Mouse (Mus musculus): ENCODE data around the gene Dhdds. TPM values are rescaled to one million over a fixed set of nuclear protein-coding genes. Genes with fewer than 3 reads are reported as not detected.
A peak's percentile ranks its signal among the peaks of the same experiment; 100 is the strongest.
"Not testable (repeated sequence)": the region's sequence is repeated elsewhere in the genome, so short reads cannot be mapped to it uniquely, and the experiment has no call there.

Gene Dhdds
- total RNA-seq, 2 experiments from 2014 or later, result 10.8 to 11.6 TPM

DNA sequence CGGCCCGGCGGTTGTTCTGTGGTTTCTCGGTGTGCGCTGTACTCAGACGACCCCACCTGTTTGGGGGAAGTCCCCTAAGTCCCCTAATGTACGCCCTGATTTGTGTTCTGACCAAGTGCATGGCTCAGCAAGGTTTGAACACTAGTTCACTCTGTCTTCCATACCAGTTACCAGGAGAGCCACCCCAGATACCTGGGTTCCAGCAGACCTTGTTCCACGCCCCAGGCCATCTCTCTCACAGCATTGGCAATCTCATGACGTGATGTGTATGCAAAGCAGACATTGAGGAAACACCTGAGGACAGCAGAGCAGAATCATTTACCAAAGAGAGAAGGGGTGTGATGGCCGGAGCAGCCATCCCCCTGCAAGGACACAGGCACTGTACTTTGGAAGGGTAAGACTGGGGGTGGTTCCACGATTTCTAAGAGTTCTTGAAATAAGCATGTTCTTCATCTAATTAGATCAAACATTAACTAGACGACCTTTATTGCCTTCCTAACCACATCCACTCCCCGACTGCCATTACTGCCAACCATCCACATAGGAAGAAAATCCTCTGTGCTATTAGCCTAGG is 9.5 kb downstream of the Dhdds start:
- Histone ChIP-seq H3K27ac (no peak overlapping the region), H3K4me3 (no peak overlapping the region)
- DNase-seq, result no peak
- TF ChIP-seq CTCF (IDR thresholded peaks at IDR 0.05), result no peak
- intact Hi-C loops (cut with DNase I), result no loop called here

- H3K4me3 ChIP-seq, result no peak overlapping the region
- intact Hi-C loops (cut with DNase I), result no loop called here
- TF ChIP-seq CTCF (IDR thresholded peaks at IDR 0.05), result peak; percentile 34
- H3K27ac ChIP-seq, result no peak overlapping the region
- no peak for DNase-seq
Measured at GRCm38 (mm10) chr4:133990035-133990434, 10.7 kb downstream of the Dhdds start.

DNA sequence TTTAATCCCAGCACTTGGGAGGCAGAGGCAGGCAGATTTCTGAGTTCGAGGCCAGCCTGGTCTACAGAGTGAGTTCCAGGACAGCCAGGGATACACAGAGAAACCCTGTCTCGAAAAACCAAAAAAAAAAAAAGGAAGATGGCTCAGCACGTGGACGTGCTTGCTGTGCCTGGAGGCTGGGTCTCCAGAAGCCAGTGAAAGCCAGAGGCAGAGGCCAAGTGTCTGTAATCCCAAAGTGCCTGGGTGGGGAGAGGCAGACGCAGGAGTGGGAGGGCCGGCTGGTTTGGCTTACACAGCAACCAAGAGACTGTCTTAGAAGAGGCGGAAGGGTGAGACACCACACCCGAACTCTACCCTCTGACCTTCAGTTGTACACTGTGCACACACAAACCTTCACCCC is 12.4 kb downstream of the Dhdds start:
- intact Hi-C loops (cut with DNase I); H3K4me3 ChIP-seq; H3K27ac ChIP-seq; DNase-seq: not testable (repeated sequence)

DNA sequence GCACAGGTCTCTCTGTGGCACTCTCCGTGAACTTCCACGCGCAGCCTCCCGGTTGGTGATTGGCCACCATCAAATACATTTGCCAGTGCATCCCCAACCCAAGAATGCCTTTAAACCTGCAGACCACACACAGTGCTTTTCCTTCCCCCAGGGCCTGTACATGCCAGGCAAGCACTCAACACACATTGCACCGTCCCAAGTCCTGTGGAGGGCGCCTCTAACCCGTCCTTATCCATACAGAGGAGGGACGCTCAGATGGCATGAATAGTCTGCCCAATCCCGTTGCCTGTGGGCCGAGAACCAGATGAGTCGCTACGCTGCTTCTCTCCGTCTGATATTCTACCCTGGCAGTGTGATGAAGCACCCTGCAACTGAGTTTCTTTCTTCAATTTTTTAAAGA is 17.8 kb downstream of the Dhdds start:
- TF ChIP-seq CTCF (IDR thresholded peaks at IDR 0.05), result no peak
- Histone ChIP-seq H3K4me3 (no peak overlapping the region), H3K27ac (no peak overlapping the region)
- no peak for DNase-seq
- intact Hi-C loops (cut with DNase I), result no loop called here

DNA sequence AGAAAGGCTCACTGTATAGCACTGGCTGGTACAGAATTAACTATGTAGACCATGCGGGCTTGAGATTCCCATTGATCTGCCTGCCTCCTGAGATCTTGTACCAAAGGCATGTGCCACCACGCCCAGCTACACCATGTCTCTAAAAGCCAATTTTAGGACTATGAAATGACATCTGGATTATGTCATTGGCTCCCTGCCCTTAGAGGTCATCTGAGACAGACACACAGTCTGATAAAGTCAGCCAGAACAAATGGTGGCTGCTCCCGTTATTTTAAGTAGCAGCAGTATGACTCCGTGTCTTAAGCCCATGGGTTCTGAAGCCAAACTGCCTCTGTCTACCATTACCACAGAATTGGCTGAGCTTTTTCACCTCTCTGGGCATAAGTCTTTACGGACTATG is 20.2 kb downstream of the Dhdds start:
- DNase-seq, result peak; percentile 39
- no peak for TF ChIP-seq CTCF (IDR thresholded peaks at IDR 0.05)
- peak overlapping the region; percentile 43 for H3K27ac ChIP-seq
- intact Hi-C loops (cut with DNase I), result no loop called here
- H3K4me3 ChIP-seq, result no peak overlapping the region

DNA sequence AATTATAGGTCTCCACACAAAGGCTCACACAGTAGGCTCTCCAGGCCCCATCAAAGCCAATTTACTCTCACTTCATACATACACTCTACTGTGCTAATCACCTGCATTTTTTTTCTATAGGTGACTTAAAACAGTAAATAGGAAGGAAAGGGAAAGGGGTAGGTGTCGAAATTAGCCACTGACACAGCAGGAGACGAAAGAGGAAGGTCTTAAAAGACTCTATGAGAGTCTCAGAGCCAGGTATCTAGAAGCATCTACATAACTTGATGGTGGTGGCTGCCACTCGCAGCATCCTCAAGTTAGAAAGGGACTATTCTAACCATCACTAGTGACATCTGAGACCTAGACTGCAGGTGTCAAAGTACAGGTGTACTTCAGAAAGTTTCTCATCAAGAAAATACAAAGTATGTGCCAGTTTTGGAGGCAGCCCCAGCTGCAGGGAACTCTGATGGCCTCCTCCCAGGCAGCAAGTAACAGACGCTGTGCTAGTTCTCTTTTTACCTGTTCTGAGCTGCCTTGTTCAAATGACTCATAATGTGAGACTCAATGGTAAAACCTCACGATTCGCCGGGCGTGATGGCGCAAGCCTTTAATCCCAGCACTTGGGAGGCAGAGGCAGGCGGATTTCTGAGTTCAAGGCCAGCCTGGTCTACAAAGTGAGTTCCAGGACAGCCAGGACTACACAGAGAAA is 22.6 kb downstream of the Dhdds start:
- no peak for TF ChIP-seq CTCF (IDR thresholded peaks at IDR 0.05)
- Histone ChIP-seq H3K4me3 (no peak overlapping the region), H3K27ac (no peak overlapping the region)
- DNase-seq, result no peak
- intact Hi-C loops (cut with DNase I), result no loop called here

- no peak for DNase-seq
- no peak overlapping the region for H3K4me3 ChIP-seq
- no peak for TF ChIP-seq CTCF (IDR thresholded peaks at IDR 0.05)
- H3K27ac ChIP-seq, result no peak overlapping the region
- intact Hi-C loops (cut with DNase I), result no loop called here
Measured at GRCm38 (mm10) chr4:133971741-133972140, 29.0 kb downstream of the Dhdds start.

GRCm38 (mm10) chr4:133970876-133971275 is 29.8 kb downstream of the Dhdds start:
- intact Hi-C loops (cut with DNase I), result no loop called here
- DNase-seq, result peak; percentile 40

GRCm38 (mm10) chr4:133970196-133970595 is 30.5 kb downstream of the Dhdds start:
- intact Hi-C loops (cut with DNase I), result no loop called here
- Histone ChIP-seq H3K4me3 (no peak overlapping the region), H3K27ac (no peak overlapping the region)
- no peak for TF ChIP-seq CTCF (IDR thresholded peaks at IDR 0.05)
- DNase-seq, result peak; percentile 34

More at GRCm38 (mm10) chr4:133970876-133971275, 29.8 kb downstream of the Dhdds start:
- H3K27ac ChIP-seq, result no peak overlapping the region
- no peak for TF ChIP-seq CTCF (IDR thresholded peaks at IDR 0.05)
- no peak overlapping the region for H3K4me3 ChIP-seq

GRCm38 (mm10) chr4:133969114-133969770 is 31.5 kb downstream of the Dhdds start:
- intact Hi-C loops (cut with DNase I), result loop anchor here (5.0 kb wide), 1 partner anchor 33 kb away; the partner anchor contains the start of gene Dhdds
- H3K4me3 ChIP-seq, result no peak overlapping the region

DNA sequence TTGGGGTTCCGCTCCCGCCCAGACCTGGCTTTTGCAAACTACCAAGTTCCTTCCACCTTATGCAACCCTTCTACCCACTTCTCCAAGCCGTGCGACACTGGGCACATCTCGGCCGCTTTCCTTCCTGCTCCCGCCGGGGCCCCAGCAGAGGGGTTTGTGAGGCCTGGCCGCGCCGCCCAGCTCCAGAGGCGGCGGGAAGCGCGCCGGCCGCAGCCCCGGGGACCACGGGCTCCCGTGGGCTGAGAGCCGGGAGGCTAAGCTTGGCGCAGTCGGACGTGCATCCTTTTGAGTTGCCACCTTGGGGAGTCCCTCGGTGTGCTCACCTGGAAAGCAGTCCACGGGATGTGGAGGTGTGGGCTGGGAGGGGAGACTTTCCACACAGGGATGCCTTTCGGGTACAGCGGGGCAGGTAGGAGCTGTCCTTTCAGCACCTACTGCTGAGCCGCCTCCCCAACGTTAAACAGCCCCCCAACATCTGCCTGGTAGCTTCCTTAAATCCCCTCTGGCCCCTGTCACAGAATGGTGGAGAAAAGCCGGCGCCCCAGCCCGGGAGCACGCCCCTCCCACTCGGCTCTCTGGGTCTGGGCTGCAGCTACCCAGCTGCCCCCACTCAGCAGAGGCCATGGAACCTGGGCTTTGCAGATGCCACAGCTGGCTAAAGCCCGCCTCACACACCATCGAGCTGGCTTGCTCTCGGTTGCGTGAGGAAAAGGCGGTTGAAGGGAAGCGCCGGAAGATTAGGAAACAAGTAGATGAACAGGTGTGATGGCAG is 32.4 kb downstream of the Dhdds start, which contains the start of gene Hmgn2:
Gene Hmgn2 (minus strand): TSS at position 501 of the 772 bp plus-strand sequence.
- H3K4me3 ChIP-seq, result peak within 1 kb of the TSS; percentile 96
- peak within 1 kb of the TSS; percentile 95 for H3K27ac ChIP-seq
- TF ChIP-seq CTCF (IDR thresholded peaks at IDR 0.05), result no peak
- intact Hi-C loops (cut with DNase I), result loop anchor here (5.0 kb wide), 1 partner anchor 34 kb away; the partner anchor contains the start of gene Dhdds
- peak; percentile 40 for DNase-seq

More at GRCm38 (mm10) chr4:133969114-133969770, 31.5 kb downstream of the Dhdds start:
- DNase-seq, result no peak
- no peak for TF ChIP-seq CTCF (IDR thresholded peaks at IDR 0.05)
- H3K27ac ChIP-seq, result no peak overlapping the region

DNA sequence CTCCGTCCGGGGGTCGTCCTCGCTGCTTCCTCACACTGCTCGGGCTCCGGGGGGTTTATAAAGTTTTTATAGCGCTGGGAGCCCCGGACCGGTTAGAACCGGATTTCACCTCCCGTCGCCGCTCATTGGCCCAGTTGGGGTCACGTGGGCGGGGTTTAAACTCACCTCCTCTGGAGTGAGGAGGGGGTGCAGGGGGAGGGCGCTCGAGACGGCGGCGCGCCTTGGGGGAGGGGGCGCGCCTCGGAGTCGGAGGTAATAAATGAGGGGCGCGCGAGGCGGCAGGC is 32.9 kb downstream of the Dhdds start:
- H3K27ac ChIP-seq, result peak overlapping the region; percentile 95
- TF ChIP-seq CTCF (IDR thresholded peaks at IDR 0.05), result no peak
- peak overlapping the region; percentile 96 for H3K4me3 ChIP-seq
- DNase-seq, result peak; percentile 92
- intact Hi-C loops (cut with DNase I), result loop anchor here (5.0 kb wide), 1 partner anchor 34 kb away; the partner anchor contains the start of gene Dhdds

All from gastrocnemius, adult 2 months (tissue).